In the genomic region with DNA sequence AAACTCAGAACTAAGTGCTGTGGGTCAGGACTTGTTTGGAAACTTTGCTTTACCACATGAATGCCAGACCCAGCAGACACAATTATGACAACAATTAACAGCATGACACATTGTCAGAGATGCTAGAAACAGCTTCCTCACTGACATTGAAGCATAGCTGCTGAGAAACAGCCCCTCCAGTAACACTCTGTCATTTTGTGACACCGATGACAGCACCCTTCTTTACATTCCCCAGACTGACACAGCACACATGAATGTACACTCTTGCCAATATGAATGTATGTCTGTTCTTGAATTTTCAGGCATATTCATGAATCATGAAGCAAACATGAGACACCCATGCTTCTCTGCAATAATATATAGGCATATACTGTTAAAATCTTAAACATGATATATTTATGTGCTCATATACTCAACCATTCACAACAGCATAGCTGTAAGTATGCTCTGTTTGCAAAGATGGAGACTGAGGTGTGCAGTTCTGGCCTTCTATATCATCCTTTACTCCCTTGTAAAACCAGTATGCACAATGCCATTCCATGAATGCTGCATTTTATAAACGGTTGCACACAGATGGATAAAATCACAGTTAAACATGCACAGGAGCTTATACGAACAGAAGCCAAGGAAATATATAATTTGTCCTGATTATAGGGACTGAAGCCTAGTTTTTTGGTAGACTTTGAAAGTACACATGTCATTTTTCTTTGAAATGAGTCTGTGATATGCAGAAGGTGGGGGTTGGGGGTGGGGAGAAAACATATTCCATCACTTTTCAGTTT, we compare ENCODE assay signal across 21 mouse cellular contexts.
A peak's percentile ranks its signal among the peaks of the same experiment; 100 is the strongest.
DNase-seq lines count a peak whose midpoint lies in the region; ATAC-seq lines count a peak whose summit lies in the region.
"Had no signal": no experiment of that assay in that cellular context is flagged by ENCODE, and none has a peak within 500 bp of the region (broad histone marks: within the 10 kb centered on the region; RNA-seq: fewer than 3 reads in every experiment).

No protein-coding gene starts in this region.

- no peak overlapping the region for H3K27ac ChIP-seq in forebrain, embryonic 13.5 days
- H3K27ac ChIP-seq in forebrain, embryonic 11.5 days (ENCODE audit: low read depth, low read length), result no peak overlapping the region
- H3K27ac ChIP-seq in forebrain, embryonic 15.5 days (replicated peaks), result peak overlapping the region; percentile 24; the same call in 1 of the 2 replicates
- H3K27ac ChIP-seq in forebrain, embryonic 12.5 days, result no peak overlapping the region
- peak overlapping the region; percentile 64; the same call in 1 of the 2 replicates for H3K27ac ChIP-seq in forebrain, embryonic 16.5 days (ENCODE audit: low read length)
- H3K27ac ChIP-seq: embryonic facial prominence, embryonic 10.5 days; embryonic facial prominence, embryonic 12.5 days; gastrocnemius, adult 2 months had no signal

- peak; percentile 81; the same call in 1 of the 2 replicates for ATAC-seq in forebrain, embryonic 13.5 days
- ATAC-seq in forebrain, embryonic 11.5 days (replicated peaks; ENCODE audit: low FRiP score), result no peak
- ATAC-seq in forebrain, embryonic 15.5 days (replicated peaks), result peak; percentile 89
- no peak for ATAC-seq in forebrain, embryonic 12.5 days (ENCODE audit: low FRiP score)
- peak; percentile 92 for ATAC-seq in forebrain, embryonic 16.5 days
- ATAC-seq: CD4-positive, CD25-positive, alpha-beta regulatory T cell, adult 4 months had no signal

- WGBS in forebrain, embryonic 13.5 days, result 84% methylated on average over 3 of the region's 3 CpGs
- WGBS in forebrain, embryonic 11.5 days, result 88% methylated on average over 3 of the region's 3 CpGs
- WGBS in forebrain, embryonic 15.5 days, result 68% methylated on average over 3 of the region's 3 CpGs
- 93% methylated on average over 3 of the region's 3 CpGs for WGBS in forebrain, embryonic 12.5 days
- WGBS in forebrain, embryonic 16.5 days, result 68% methylated on average over 3 of the region's 3 CpGs

- DNase-seq in forebrain, embryonic 11.5 days (ENCODE audit: low spot score), result no peak
- DNase-seq in adrenal gland, postnatal 36 days, result no peak
- no peak for DNase-seq in adrenal gland, adult (ENCODE audit: inconsistent age in 2 of 2, low spot score in 1 of 2)
- DNase-seq: adrenal gland, adult 8-10 months; adrenal gland, postnatal 14 days; B cell, adult 2 months; cerebellum, adult 11-12 months; cerebellum, adult 2 months; cerebellum, adult 9-10 months; cerebellum, postnatal 10 days; cerebellum, postnatal 25 days; gastrocnemius, adult 2 months had no signal

- H3K4me1 ChIP-seq in forebrain, embryonic 13.5 days, result no peaks in the 10 kb centered on the region
- H3K4me1 ChIP-seq in forebrain, embryonic 11.5 days (replicated peaks; ENCODE audit: control insufficient read depth, insufficient read depth, low read length), result no peaks in the 10 kb centered on the region
- no peaks in the 10 kb centered on the region for H3K4me1 ChIP-seq in forebrain, embryonic 15.5 days
- no peaks in the 10 kb centered on the region for H3K4me1 ChIP-seq in forebrain, embryonic 12.5 days
- no peaks in the 10 kb centered on the region for H3K4me1 ChIP-seq in forebrain, embryonic 16.5 days (replicated peaks; ENCODE audit: control insufficient read depth, insufficient read depth, low read length)
- H3K4me1 ChIP-seq: embryonic facial prominence, embryonic 10.5 days; embryonic facial prominence, embryonic 12.5 days had no signal

- no peaks in the 10 kb centered on the region for H3K27me3 ChIP-seq in forebrain, embryonic 13.5 days
- no peaks in the 10 kb centered on the region for H3K27me3 ChIP-seq in forebrain, embryonic 11.5 days (ENCODE audit: control insufficient read depth, insufficient read depth, low read length)
- H3K27me3 ChIP-seq in forebrain, embryonic 15.5 days, result no peaks in the 10 kb centered on the region
- H3K27me3 ChIP-seq in forebrain, embryonic 12.5 days, result no peaks in the 10 kb centered on the region
- no peaks in the 10 kb centered on the region for H3K27me3 ChIP-seq in forebrain, embryonic 16.5 days (replicated peaks; ENCODE audit: control insufficient read depth, insufficient read depth, low read length)
- H3K27me3 ChIP-seq: CH12.LX; embryonic facial prominence, embryonic 12.5 days had no signal

- H3K9me3 ChIP-seq in forebrain, embryonic 13.5 days (replicated peaks), result no peaks in the 10 kb centered on the region
- no peaks in the 10 kb centered on the region for H3K9me3 ChIP-seq in forebrain, embryonic 11.5 days (ENCODE audit: control insufficient read depth, low read length)
- H3K9me3 ChIP-seq in forebrain, embryonic 15.5 days, result no peaks in the 10 kb centered on the region
- no peaks in the 10 kb centered on the region for H3K9me3 ChIP-seq in forebrain, embryonic 12.5 days
- no peaks in the 10 kb centered on the region for H3K9me3 ChIP-seq in forebrain, embryonic 16.5 days (ENCODE audit: control insufficient read depth, low read length)
- H3K9me3 ChIP-seq: embryonic facial prominence, embryonic 10.5 days; embryonic facial prominence, embryonic 12.5 days; G1E had no signal

- H3K4me3 ChIP-seq in forebrain, embryonic 13.5 days, result no peak overlapping the region
- no peak overlapping the region for H3K4me3 ChIP-seq in forebrain, embryonic 11.5 days (ENCODE audit: low read depth, low read length)
- no peak overlapping the region for H3K4me3 ChIP-seq in forebrain, embryonic 15.5 days
- no peak overlapping the region for H3K4me3 ChIP-seq in forebrain, embryonic 12.5 days (replicated peaks)
- H3K4me3 ChIP-seq in forebrain, embryonic 16.5 days (replicated peaks; ENCODE audit: low read length), result no peak overlapping the region
- H3K4me3 ChIP-seq: embryonic facial prominence, embryonic 10.5 days; embryonic facial prominence, embryonic 12.5 days; gastrocnemius, adult 2 months had no signal

- H3K9ac ChIP-seq in forebrain, embryonic 13.5 days, result no peak overlapping the region
- H3K9ac ChIP-seq in forebrain, embryonic 11.5 days (ENCODE audit: low read length), result no peak overlapping the region
- no peak overlapping the region for H3K9ac ChIP-seq in forebrain, embryonic 15.5 days (replicated peaks)
- H3K9ac ChIP-seq in forebrain, embryonic 12.5 days, result no peak overlapping the region
- no peak overlapping the region for H3K9ac ChIP-seq in forebrain, embryonic 16.5 days (replicated peaks; ENCODE audit: low read depth, low read length)
- H3K9ac ChIP-seq: embryonic facial prominence, embryonic 12.5 days had no signal

- no peak overlapping the region for H3K4me2 ChIP-seq in forebrain, embryonic 13.5 days
- no peak overlapping the region for H3K4me2 ChIP-seq in forebrain, embryonic 11.5 days (ENCODE audit: low read depth, low read length, severe bottlenecking)
- H3K4me2 ChIP-seq in forebrain, embryonic 15.5 days (replicated peaks), result no peak overlapping the region
- H3K4me2 ChIP-seq in forebrain, embryonic 12.5 days, result no peak overlapping the region
- no peak overlapping the region for H3K4me2 ChIP-seq in forebrain, embryonic 16.5 days (ENCODE audit: low read length)
- H3K4me2 ChIP-seq: embryonic facial prominence, embryonic 12.5 days had no signal

- H3K36me3 ChIP-seq in forebrain, embryonic 13.5 days (ENCODE audit: poor library complexity, severe bottlenecking), result no peaks in the 10 kb centered on the region
- H3K36me3 ChIP-seq in forebrain, embryonic 11.5 days (ENCODE audit: control insufficient read depth, insufficient read depth, low read length), result no peaks in the 10 kb centered on the region
- no peaks in the 10 kb centered on the region for H3K36me3 ChIP-seq in forebrain, embryonic 15.5 days
- no peaks in the 10 kb centered on the region for H3K36me3 ChIP-seq in forebrain, embryonic 12.5 days (replicated peaks)
- H3K36me3 ChIP-seq in forebrain, embryonic 16.5 days (ENCODE audit: control insufficient read depth, insufficient read depth), result no peaks in the 10 kb centered on the region
- H3K36me3 ChIP-seq: embryonic facial prominence, embryonic 10.5 days; embryonic facial prominence, embryonic 12.5 days; G1E had no signal

Comparison
In these comparisons a context has a peak if more than half of its experiments do, and no peak if none do; other contexts are left out.
1. ATAC-seq: peak in forebrain, embryonic 13.5 days (single experiment), forebrain, embryonic 15.5 days (single experiment) and forebrain, embryonic 16.5 days (single experiment); none in forebrain, embryonic 11.5 days (single experiment) and forebrain, embryonic 12.5 days (single experiment).
2. H3K27ac ChIP-seq: peak in forebrain, embryonic 15.5 days (single experiment) and forebrain, embryonic 16.5 days (single experiment); none in forebrain, embryonic 13.5 days (single experiment), forebrain, embryonic 11.5 days (single experiment) and forebrain, embryonic 12.5 days (single experiment).